9 mouse cellular contexts compared by ENCODE assay signal in genomic region chr10:126853286-126853685, GRCm38 (mm10). TPM values are rescaled to one million over a fixed set of nuclear protein-coding genes. Genes with fewer than 3 reads are reported as not detected.
DNase-seq lines count a peak whose midpoint lies in the region; ATAC-seq and TF ChIP-seq lines count a peak whose summit lies in the region.
"Had no signal": no experiment of that assay in that cellular context is flagged by ENCODE, and none has a peak within 500 bp of the region (broad histone marks: within the 10 kb centered on the region; RNA-seq: fewer than 3 reads in every experiment).

No protein-coding gene starts in this region.

- no peaks in the 10 kb centered on the region for H3K27me3 ChIP-seq in kidney, adult 2 months (replicated peaks; ENCODE audit: control insufficient read depth, insufficient read depth, low read length)
- H3K27me3 ChIP-seq in CH12.LX (replicated peaks): no peaks in the 10 kb centered on the region
- no peaks in the 10 kb centered on the region for H3K27me3 ChIP-seq in hindbrain, embryonic 12.5 days
- H3K27me3 ChIP-seq in forebrain, embryonic 14.5 days (replicated peaks; ENCODE audit: control insufficient read depth, insufficient read depth, low read length): no peaks in the 10 kb centered on the region
- H3K27me3 ChIP-seq: liver, embryonic 15.5 days had no signal

- in situ Hi-C loops in CH12.LX (cut with MboI; ENCODE audit: low pct_ligation_motif_present, low pct_unique_long_range_greater_than_20kb, low sequenced_read_pairs): no loop called here

- dilution Hi-C loops in CH12.LX (cut with MboI; ENCODE audit: extremely low pct_ligation_motif_present, extremely low pct_unique_long_range_greater_than_20kb, low sequenced_read_pairs): no loop called here

- no peak overlapping the region for H3K4me3 ChIP-seq in kidney, adult 2 months (ENCODE audit: insufficient read depth, low read depth, low read length)
- no peak overlapping the region for H3K4me3 ChIP-seq in CH12.LX (replicated peaks in 1 of 3; ENCODE audit: low read depth in 2 of 3, low read length in 2 of 3, poor library complexity in 1 of 3)
- H3K4me3 ChIP-seq in hindbrain, embryonic 12.5 days: no peak overlapping the region
- no peak overlapping the region for H3K4me3 ChIP-seq in forebrain, embryonic 14.5 days (ENCODE audit: low read depth, low read length)
- H3K4me3 ChIP-seq: liver, embryonic 15.5 days had no signal

- no peak overlapping the region for H3K27ac ChIP-seq in kidney, adult 2 months (ENCODE audit: insufficient read depth, low read depth, low read length)
- no peak overlapping the region for H3K27ac ChIP-seq in CH12.LX (ENCODE audit: insufficient read depth, low read depth)
- H3K27ac ChIP-seq in hindbrain, embryonic 12.5 days: no peak overlapping the region
- H3K27ac ChIP-seq in forebrain, embryonic 14.5 days (ENCODE audit: low read depth, low read length): no peak overlapping the region
- H3K27ac ChIP-seq: liver, embryonic 15.5 days had no signal

- H3K4me2 ChIP-seq in CH12.LX (ENCODE audit: insufficient read depth, low read depth, poor library complexity, severe bottlenecking): no peak overlapping the region
- no peak overlapping the region for H3K4me2 ChIP-seq in hindbrain, embryonic 12.5 days (replicated peaks)
- H3K4me2 ChIP-seq in forebrain, embryonic 14.5 days (ENCODE audit: low read length): no peak overlapping the region
- H3K4me2 ChIP-seq: liver, embryonic 15.5 days had no signal

- no peaks in the 10 kb centered on the region for H3K9me3 ChIP-seq in CH12.LX (replicated peaks; ENCODE audit: low read length)
- no peaks in the 10 kb centered on the region for H3K9me3 ChIP-seq in hindbrain, embryonic 12.5 days (replicated peaks)
- H3K9me3 ChIP-seq in forebrain, embryonic 14.5 days (replicated peaks; ENCODE audit: control insufficient read depth, low read length): no peaks in the 10 kb centered on the region
- H3K9me3 ChIP-seq: liver, embryonic 15.5 days had no signal

- WGBS in kidney, adult 2 months: 81% methylated on average over 10 of the region's 10 CpGs
- 82% methylated on average over 10 of the region's 10 CpGs for WGBS in hindbrain, embryonic 12.5 days
- 82% methylated on average over 10 of the region's 10 CpGs for WGBS in forebrain, embryonic 14.5 days

- no peaks in the 10 kb centered on the region for H3K36me3 ChIP-seq in kidney, adult 2 months (ENCODE audit: control insufficient read depth, insufficient read depth, low read length)
- H3K36me3 ChIP-seq in CH12.LX (replicated peaks in 1 of 2; ENCODE audit: control insufficient read depth in 1 of 2, insufficient read depth in 1 of 2, low read length in 1 of 2): no peaks in the 10 kb centered on the region
- no peaks in the 10 kb centered on the region for H3K36me3 ChIP-seq in hindbrain, embryonic 12.5 days
- no peaks in the 10 kb centered on the region for H3K36me3 ChIP-seq in forebrain, embryonic 14.5 days (ENCODE audit: control insufficient read depth, insufficient read depth, low read length)
- H3K36me3 ChIP-seq: liver, embryonic 15.5 days had no signal

- H3K9ac ChIP-seq in CH12.LX (ENCODE audit: insufficient read depth, low read depth): no peak overlapping the region
- no peak overlapping the region for H3K9ac ChIP-seq in hindbrain, embryonic 12.5 days
- no peak overlapping the region for H3K9ac ChIP-seq in forebrain, embryonic 14.5 days (ENCODE audit: low read length)
- H3K9ac ChIP-seq: liver, embryonic 15.5 days had no signal

- ATAC-seq in hematopoietic stem cell, adult 5-6 weeks (replicated peaks in 1 of 2; ENCODE audit: insufficient read depth in 1 of 2, low FRiP score in 2 of 2, low TSS enrichment in 1 of 2, low read depth in 1 of 2, poor library complexity in 2 of 2, severe bottlenecking in 2 of 2): peak; percentile 42 to 53; a peak in 1 of 4 replicates
- no peak for ATAC-seq in hindbrain, embryonic 12.5 days (ENCODE audit: low FRiP score)
- no peak for ATAC-seq in forebrain, embryonic 14.5 days

- DNase-seq in kidney, adult 2 months: peak; percentile 16
- no peak for DNase-seq in kidney, postnatal 14 days
- DNase-seq in 3134 (ENCODE audit: extremely low read depth, insufficient read length, low spot score) (peak; percentile 9), CH12.LX (ENCODE audit: extremely low read depth) (peak; percentile 49)
- DNase-seq in Muller cell, postnatal 12 days (ENCODE audit: inconsistent ontology term): no peak
- no peak for DNase-seq in forebrain, embryonic 14.5 days (ENCODE audit: low spot score)

- peak; percentile 66 for TF ChIP-seq CTCF in kidney, adult 2 months (conservative IDR thresholded peaks at IDR 0.05; ENCODE audit: insufficient read depth, insufficient read length, low read depth, low read length)
- peak; percentile 69 to 76 for TF ChIP-seq CTCF in CH12.LX (conservative IDR thresholded peaks at IDR 0.05 in 1 of 2, IDR thresholded peaks at IDR 0.05 in 1 of 2; ENCODE audit: low read depth in 2 of 2, low read length in 2 of 2)

- H3K4me1 ChIP-seq in kidney, adult 2 months (ENCODE audit: control insufficient read depth, insufficient read depth, low read length): no peaks in the 10 kb centered on the region
- no peaks in the 10 kb centered on the region for H3K4me1 ChIP-seq in CH12.LX (ENCODE audit: control insufficient read depth in 1 of 2, insufficient read depth in 2 of 2)
- H3K4me1 ChIP-seq in hindbrain, embryonic 12.5 days: no peaks in the 10 kb centered on the region
- no peaks in the 10 kb centered on the region for H3K4me1 ChIP-seq in forebrain, embryonic 14.5 days (ENCODE audit: control insufficient read depth, insufficient read depth, low read length)
- H3K4me1 ChIP-seq: liver, embryonic 15.5 days had no signal

- H3K79me2 ChIP-seq in CH12.LX (replicated peaks; ENCODE audit: control insufficient read depth, extremely low read depth, insufficient read depth, poor library complexity, severe bottlenecking): no peaks in the 10 kb centered on the region

- no peak for TF ChIP-seq EP300 in CH12.LX (IDR thresholded peaks at IDR 0.05; ENCODE audit: low read length)

- TF ChIP-seq POLR2A in kidney, adult 2 months (IDR thresholded peaks at IDR 0.05; ENCODE audit: low read depth, low read length): no peak
- TF ChIP-seq POLR2A in CH12.LX (IDR thresholded peaks at IDR 0.05; ENCODE audit: low read depth, low read length): no peak

- TF ChIP-seq RAD21 in CH12.LX (IDR thresholded peaks at IDR 0.05; ENCODE audit: low read depth, low read length): peak; percentile 69

TF ChIP-seq in CH12.LX, 34 proteins besides CTCF, POLR2A, EP300 and RAD21:
- TF ChIP-seq MXI1 (IDR thresholded peaks at IDR 0.05; ENCODE audit: low read depth, low read length): no peak
- TF ChIP-seq BHLHE40 (IDR thresholded peaks at IDR 0.05; ENCODE audit: low read depth, low read length): no peak
- peak; percentile 51 for TF ChIP-seq SMC3 (IDR thresholded peaks at IDR 0.05; ENCODE audit: low read depth, low read length)
- no peak for TF ChIP-seq ZNF384 (IDR thresholded peaks at IDR 0.05; ENCODE audit: low read depth, low read length)
- no peak for TF ChIP-seq PAX5 (IDR thresholded peaks at IDR 0.05; ENCODE audit: low read length)
- no peak for TF ChIP-seq ZMIZ1 (IDR thresholded peaks at IDR 0.05; ENCODE audit: low read depth, low read length)
- no peak for TF ChIP-seq USF2 (conservative IDR thresholded peaks at IDR 0.05; ENCODE audit: low read depth, low read length)
- TF ChIP-seq ELF1 (IDR thresholded peaks at IDR 0.05; ENCODE audit: low read depth, low read length): peak; percentile 52

RNA-seq across cellular contexts. Expression of gene Atp23, which starts 47.9 kb away (rescaled TPM):
- 11.2 and 14.2 TPM in 2 replicates for polyA plus RNA-seq in kidney, adult 2 months (2012; rRNA removed)
- total RNA-seq in CH12.LX (2012; rRNA removed): 16.7 and 19.8 TPM in 2 replicates
- 15.4 and 17.2 TPM in 2 replicates for total RNA-seq in CH12.LX (2014; rRNA removed)
- polyA plus RNA-seq in CH12.LX (2012; ENCODE audit: insufficient read length, low read depth): 16.9 and 18.9 TPM in 2 replicates
- total RNA-seq in hematopoietic stem cell, adult 5-6 weeks (2017): 7.9 and 16.9 TPM in 2 replicates
- 14.8 and 15.0 TPM in 2 replicates for polyA plus RNA-seq in hindbrain, embryonic 12.5 days (2016; fragmentation: Nextera tagmentation; extraction: Ambion mirVana)
- polyA plus RNA-seq in forebrain, embryonic 14.5 days (2014; fragmentation: Nextera tagmentation; extraction: Ambion mirVana): 10.0 and 10.6 TPM in 2 replicates

Comparison
In these comparisons a context has a peak if more than half of its experiments do, and no peak if none do; other contexts are left out.
1. DNase-seq: peak in kidney, adult 2 months (single experiment), 3134 (single experiment) and CH12.LX (single experiment); none in kidney, postnatal 14 days (single experiment), Muller cell, postnatal 12 days (single experiment) and forebrain, embryonic 14.5 days (single experiment).
2. ATAC-seq: peak in hematopoietic stem cell, adult 5-6 weeks (2 of 2); none in hindbrain, embryonic 12.5 days (single experiment) and forebrain, embryonic 14.5 days (single experiment).